Mouse (Mus musculus): ENCODE measurements around the gene Gdpd5.

Gene Gdpd5

GRCm38 (mm10) chr7:99441534-99442072, 60.4 kb downstream of the Gdpd5 start:
- no peak for DNase-seq (ENCODE audit: low read depth, low spot score)

- DNase-seq (ENCODE audit: low read depth, low spot score), result no peak
Observed at GRCm38 (mm10) chr7:99443164-99443563, 62.0 kb downstream of the Gdpd5 start.

- DNase-seq (ENCODE audit: low read depth, low spot score), result no peak
Observed at GRCm38 (mm10) chr7:99444012-99444411, 62.8 kb downstream of the Gdpd5 start.

GRCm38 (mm10) chr7:99445833-99446232, 64.6 kb downstream of the Gdpd5 start:
- no peak for DNase-seq (ENCODE audit: low read depth, low spot score)

DNA sequence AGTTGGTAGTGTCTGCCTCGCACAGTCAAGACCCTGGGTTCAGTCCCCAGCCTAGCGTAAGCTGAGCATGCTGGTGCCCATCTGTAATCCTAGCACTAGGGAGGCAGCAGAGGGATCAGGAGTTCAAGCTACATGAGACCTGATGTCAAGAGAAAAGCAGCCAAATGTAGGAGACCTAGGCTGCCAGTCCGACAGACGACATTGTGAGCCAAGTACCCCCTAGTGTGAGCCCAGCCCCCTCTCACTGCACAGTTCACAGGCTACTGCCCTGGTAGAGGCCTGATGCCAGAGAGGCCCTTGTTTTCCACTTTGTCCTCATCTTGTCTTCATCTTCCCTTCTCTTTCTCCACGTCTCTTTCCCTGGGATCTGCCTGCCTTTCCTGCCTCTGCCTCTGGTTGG, 66.1 kb downstream of the Gdpd5 start:
- no peak for DNase-seq (ENCODE audit: low read depth, low spot score)

DNA sequence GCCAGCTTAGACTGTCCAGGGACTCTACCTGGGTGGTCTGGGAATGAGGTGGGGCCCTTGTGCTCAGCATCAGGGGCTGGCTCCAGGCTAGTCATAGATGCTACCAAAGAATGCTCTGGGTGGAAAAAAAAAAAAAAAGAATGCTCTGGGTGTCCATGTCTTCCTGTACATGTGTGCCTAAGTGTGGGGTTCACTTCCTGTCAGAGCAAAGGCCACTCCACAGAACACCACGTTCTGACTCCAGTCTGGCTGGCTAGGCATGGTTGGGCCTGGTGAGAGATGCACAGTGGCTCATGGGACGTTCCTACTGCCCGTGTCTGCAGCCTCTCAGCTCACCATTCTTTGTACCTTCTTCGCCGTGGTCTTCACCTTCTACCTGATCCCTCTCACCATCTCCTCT, 67.4 kb downstream of the Gdpd5 start:
- no peak for DNase-seq (ENCODE audit: low read depth, low spot score)

DNA sequence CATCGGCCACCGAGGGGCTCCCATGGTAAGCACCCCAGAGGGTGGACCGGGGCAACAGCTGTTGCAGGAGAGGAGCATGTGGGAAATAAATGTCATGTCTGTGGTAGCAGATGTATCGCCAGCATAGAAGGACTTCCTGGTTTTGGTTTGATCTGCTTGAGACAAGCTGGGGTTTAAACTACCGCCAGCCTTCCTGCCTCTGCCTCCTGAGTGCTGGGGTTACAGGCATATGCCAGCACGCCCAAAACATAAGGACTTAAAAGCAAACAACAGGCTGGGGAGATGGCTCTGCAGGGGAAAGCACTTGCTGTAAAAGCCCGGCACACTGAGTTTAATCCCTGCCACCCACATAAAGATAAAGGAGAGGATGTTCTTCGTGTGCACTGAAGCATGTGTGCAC, 67.8 kb downstream of the Gdpd5 start:
- DNase-seq (ENCODE audit: low read depth, low spot score), result no peak

GRCm38 (mm10) chr7:99449751-99450150, 68.5 kb downstream of the Gdpd5 start:
- no peak for DNase-seq (ENCODE audit: low read depth, low spot score)

GRCm38 (mm10) chr7:99450703-99451102, 69.5 kb downstream of the Gdpd5 start:
- no peak for DNase-seq (ENCODE audit: low read depth, low spot score)

GRCm38 (mm10) chr7:99452859-99453258, 71.6 kb downstream of the Gdpd5 start:
- no peak for DNase-seq (ENCODE audit: low read depth, low spot score)

GRCm38 (mm10) chr7:99454044-99454443, 72.8 kb downstream of the Gdpd5 start:
- DNase-seq (ENCODE audit: low read depth, low spot score), result no peak

DNA sequence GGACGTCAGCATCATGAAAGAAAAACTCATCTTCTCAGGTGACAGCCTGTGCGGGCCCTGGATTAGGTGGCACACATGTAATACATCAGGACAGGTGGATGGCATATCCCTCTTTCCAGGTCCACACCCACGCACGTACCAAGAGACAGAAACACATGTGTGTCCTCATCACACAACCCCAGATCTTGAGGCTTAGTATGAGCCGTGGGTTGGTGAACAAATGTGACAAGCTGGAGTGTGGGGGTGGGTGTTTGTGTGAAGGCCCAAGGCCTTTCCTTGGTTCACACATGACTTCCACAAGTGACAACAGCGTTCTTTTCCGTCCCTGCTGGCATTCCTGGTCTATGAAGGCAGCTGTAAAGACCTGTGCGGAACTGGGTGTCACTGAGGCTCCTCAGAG, 77.6 kb downstream of the Gdpd5 start:
- no peak for DNase-seq (ENCODE audit: low read depth, low spot score)

DNA sequence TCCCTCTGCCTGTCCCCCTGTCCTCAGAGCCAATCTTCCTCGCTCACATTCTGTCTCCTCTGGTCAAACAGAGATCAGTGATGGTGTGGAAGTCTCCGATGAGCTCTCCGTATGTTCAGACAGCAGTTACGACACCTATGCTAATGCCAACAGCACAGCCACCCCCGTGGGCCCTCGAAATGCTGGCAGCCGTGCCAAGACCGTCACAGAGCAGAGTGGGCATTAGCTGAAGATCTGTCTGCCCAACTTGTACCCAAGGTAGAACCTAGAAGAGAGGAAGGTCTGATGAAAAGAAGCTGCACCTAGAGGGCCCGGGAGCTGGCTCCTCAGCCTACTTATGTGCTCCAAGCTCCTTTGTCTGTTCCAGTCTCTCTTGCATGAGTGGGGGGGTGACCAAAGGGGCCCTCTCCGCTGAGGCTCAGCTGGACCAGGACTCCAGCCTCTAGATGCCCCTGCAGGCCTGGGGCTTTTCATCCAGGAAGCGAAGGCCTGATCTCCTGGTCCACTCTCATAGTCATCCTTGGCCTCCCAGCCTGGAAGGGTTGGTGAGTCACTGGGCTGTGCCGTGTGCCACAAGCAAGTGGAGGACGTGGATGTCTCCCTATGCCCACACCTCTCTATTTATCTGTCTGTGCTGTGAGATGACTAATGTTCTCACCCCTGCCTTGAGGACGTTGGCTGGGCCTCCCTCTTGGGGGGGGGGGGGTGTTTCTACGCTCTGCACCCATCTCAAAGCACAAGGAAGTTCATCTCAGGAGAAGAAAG, 78.9 kb downstream of the Gdpd5 start:
- DNase-seq (ENCODE audit: low read depth, low spot score), result no peak

GRCm38 (mm10) chr7:99463120-99463519, 81.9 kb downstream of the Gdpd5 start:
- no peak for DNase-seq (ENCODE audit: low read depth, low spot score)

DNA sequence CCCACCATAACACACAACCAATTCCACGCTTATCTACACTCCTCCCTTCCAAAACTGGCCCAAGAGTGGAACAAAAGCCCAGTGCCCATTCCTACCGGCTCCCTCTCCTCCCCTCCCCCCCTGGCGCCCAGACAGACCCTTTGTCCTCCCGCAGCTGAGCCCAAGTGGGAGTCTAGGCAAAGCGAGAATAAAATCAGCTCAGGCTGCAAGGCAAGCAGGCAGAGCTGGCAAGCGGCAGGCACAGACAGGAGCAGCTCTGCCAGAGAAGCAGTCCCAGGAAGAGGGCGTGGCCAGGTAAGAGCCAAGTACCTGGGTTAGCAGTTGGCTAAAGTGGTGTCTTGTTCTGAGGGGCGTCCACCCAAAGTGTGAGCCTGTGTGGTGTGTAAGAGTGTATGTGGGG, 84.6 kb downstream of the Gdpd5 start, which contains the start of gene Klhl35:
TSS of gene Klhl35 (plus strand) at position 194 of the 400 bp plus-strand sequence.
- DNase-seq (ENCODE audit: low read depth, low spot score), result no peak

DNA sequence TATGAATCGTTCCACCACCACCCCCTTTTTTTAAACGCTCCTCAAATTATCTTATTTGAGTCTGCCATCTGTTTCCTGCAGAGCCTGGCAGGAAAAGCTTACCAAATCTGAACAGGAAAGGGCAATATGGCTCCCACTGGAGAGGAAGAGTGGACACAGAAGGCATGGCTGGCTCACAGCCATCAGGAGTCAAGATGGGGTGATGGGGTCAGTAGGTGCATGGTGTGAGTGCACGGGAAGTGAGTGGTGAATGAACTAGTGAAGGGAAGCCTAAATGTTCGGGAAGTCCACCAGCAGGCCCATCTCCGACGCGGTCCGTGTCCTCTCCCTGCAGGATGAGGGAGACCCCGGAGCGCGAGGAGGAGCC, 86.7 kb downstream of the Gdpd5 start:
- no peak for DNase-seq (ENCODE audit: low read depth, low spot score)

GRCm38 (mm10) chr7:99468283-99469132, 87.3 kb downstream of the Gdpd5 start:
- DNase-seq (ENCODE audit: low read depth, low spot score), result no peak

GRCm38 (mm10) chr7:99469680-99470405, 88.6 kb downstream of the Gdpd5 start:
- no peak for DNase-seq (ENCODE audit: low read depth, low spot score)

- DNase-seq (ENCODE audit: low read depth, low spot score), result no peak
Observed at GRCm38 (mm10) chr7:99471578-99471977, 90.4 kb downstream of the Gdpd5 start.

DNA sequence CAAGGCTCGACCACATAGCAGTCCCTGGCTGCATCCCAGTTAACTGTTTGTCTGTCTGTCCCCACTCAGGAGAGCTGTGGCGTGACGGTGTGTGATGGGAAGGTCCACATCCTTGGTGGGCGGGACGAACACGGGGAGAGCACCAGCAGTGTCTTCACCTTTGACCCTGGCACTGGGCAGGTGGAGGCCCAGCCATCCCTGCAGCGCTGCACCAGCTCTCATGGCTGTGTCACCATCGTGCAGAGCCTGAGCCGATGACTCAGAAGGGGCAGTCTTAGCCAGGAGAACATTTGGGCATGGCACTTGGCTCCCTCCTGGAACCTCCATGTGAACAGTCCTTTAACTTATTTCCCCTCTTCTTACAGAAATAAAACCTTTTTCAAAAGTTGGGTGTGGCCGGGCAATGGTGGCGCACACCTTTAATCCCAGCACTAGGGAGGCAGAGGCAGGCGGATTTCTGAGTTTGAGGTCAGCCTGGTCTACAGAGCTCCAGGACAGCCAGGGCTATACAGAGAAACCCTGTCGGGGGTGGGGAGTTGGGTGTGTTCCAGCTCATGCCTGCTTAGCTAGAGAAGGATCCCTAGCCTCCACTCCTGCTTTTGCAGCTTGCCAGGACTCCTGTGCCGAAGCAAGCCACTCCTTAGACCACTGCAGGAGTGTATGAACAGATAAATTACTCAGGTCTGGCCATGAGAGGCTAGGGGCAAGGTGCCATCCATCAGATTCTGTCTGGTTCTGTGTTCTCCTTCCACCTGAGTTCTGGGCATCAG, 92.6 kb downstream of the Gdpd5 start:
- DNase-seq (ENCODE audit: low read depth, low spot score), result no peak
